Mouse (Mus musculus) cortical plate, adult 2 months (tissue): ENCODE measurements around the gene Pak4.

ENCODE experiments used
- CTCF ChIP-seq: fragments of 200-500 bp; IDR thresholded peaks from 2 replicates; pipeline ENCODE4 v1.5.1; 2011; ENCODE audit warnings: mild to moderate bottlenecking, control low read depth, low read length; ENCODE audit not compliant: insufficient read depth; ENCODE audit errors: extremely low read depth
- POLR2A ChIP-seq: fragments of 200-500 bp; IDR thresholded peaks from 2 replicates; pipeline ENCODE4 v1.6.1; 2011; ENCODE audit warnings: mild to moderate bottlenecking, low read length, control low read depth; ENCODE audit not compliant: insufficient read depth; ENCODE audit errors: extremely low read depth

GRCm38 (mm10) chr7:28557708-28558107 lies 40.3 kb downstream of the Pak4 start:
- TF ChIP-seq CTCF: no peak
- no peak for TF ChIP-seq POLR2A
